Mouse (Mus musculus): ENCODE measurements around the gene Acot7. TPM values are rescaled to one million over a fixed set of nuclear protein-coding genes. Genes with fewer than 3 reads are reported as not detected.

Gene Acot7
- polyA plus RNA-seq, 1 experiment from 2014 or later = 269 TPM

DNA sequence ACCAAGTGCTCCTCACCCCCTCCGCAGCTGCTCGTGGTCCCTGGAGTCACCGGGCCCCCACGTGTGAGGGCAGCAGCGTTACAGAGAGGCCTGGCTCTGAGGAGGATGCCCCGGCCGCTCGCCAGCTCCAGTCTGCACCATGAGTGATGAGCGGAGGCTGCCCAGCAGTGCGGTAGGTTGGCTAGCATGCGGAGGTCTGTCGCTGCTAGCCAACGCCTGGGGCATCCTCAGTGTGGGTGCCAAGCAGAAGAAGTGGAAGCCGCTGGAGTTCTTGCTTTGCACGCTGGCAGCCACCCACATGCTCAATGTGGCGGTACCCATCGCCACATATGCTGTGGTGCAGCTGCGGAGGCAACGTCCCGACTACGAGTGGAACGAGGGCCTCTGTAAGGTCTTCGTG is 101.1 kb downstream of the Acot7 start:
- no peak overlapping the region for H3K4me3 ChIP-seq (replicated peaks; ENCODE audit: low read length)
- 0 out of 2 replicates have a peak, but pooled peaks have one; percentile 7 for ATAC-seq
- peaks cover 41% of the 10 kb centered on the region for H3K27me3 ChIP-seq (replicated peaks; ENCODE audit: control insufficient read depth, insufficient read depth, low read length)
- no peaks in the 10 kb centered on the region for H3K36me3 ChIP-seq (ENCODE audit: control insufficient read depth, insufficient read depth)
- H3K4me1 ChIP-seq (replicated peaks; ENCODE audit: control insufficient read depth, insufficient read depth, low read length) = peaks cover 20% of the 10 kb centered on the region
- H3K4me2 ChIP-seq (ENCODE audit: low read length) = no peak overlapping the region
- no peak overlapping the region for H3K9ac ChIP-seq (replicated peaks; ENCODE audit: low read depth, low read length)
- H3K27ac ChIP-seq (ENCODE audit: low read length) = no peak overlapping the region
- no peaks in the 10 kb centered on the region for H3K9me3 ChIP-seq (ENCODE audit: control insufficient read depth, low read length)
- WGBS = 81% methylated on average over 23 of the region's 23 CpGs

DNA sequence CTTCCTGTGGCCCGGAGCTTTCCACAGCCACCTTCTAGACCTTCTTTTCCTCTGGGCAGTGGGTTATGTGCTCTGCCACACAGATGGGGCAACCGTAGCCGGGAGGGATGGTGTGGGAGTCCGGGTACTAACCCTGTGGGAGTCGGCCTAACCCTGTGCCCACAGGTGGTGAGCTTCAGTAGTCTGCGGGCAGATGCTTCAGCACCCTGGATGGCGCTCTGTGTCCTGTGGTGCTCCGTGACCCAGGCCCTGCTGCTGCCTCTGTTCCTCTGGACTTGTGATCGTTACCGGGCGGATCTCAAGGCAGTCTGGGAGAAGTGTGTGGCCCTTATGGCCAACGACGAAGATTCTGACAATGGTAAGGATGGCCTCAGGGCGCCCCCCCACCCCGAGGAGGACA is 103.7 kb downstream of the Acot7 start:
- Histone ChIP-seq H3K9me3 (ENCODE audit: control insufficient read depth, low read length) (no peaks in the 10 kb centered on the region), H3K4me1 (replicated peaks; ENCODE audit: control insufficient read depth, insufficient read depth, low read length) (peaks cover 17% of the 10 kb centered on the region), H3K27ac (ENCODE audit: low read length) (no peak overlapping the region), H3K9ac (replicated peaks; ENCODE audit: low read depth, low read length) (no peak overlapping the region), H3K36me3 (ENCODE audit: control insufficient read depth, insufficient read depth) (no peaks in the 10 kb centered on the region), H3K4me3 (replicated peaks; ENCODE audit: low read length) (no peak overlapping the region), H3K4me2 (ENCODE audit: low read length) (no peak overlapping the region), H3K27me3 (replicated peaks; ENCODE audit: control insufficient read depth, insufficient read depth, low read length) (peaks cover 55% of the 10 kb centered on the region)
- WGBS = 59% methylated on average over 15 of the region's 15 CpGs
- no peak for ATAC-seq

DNA sequence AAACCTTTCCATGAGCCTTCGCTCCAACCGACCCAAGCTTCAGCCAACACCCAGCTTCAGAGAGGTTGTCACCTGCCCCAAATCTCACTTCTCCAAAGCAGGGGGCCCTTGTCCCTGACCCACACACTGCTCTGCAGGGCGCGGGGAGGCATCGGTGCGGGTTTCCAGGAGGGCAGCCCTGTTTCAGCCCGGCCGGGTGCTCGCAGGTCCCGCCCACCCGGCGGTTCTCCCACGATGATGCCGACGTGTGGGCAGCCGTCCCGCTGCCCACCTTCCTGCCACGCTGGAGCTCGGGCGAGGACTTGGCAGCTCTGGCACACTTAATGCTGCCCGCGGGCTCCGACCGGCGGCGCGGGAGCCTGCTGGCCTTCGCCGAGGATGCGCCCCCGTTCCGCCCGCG is 104.8 kb downstream of the Acot7 start:
- no peak overlapping the region for H3K27ac ChIP-seq (ENCODE audit: low read length)
- WGBS = 13% methylated on average over 33 of the region's 34 CpGs
- peak overlapping the region; percentile 64 for H3K4me2 ChIP-seq (ENCODE audit: low read length)
- no peak overlapping the region for H3K9ac ChIP-seq (replicated peaks; ENCODE audit: low read depth, low read length)
- peaks cover 28% of the 10 kb centered on the region for H3K4me1 ChIP-seq (replicated peaks; ENCODE audit: control insufficient read depth, insufficient read depth, low read length)
- H3K9me3 ChIP-seq (ENCODE audit: control insufficient read depth, low read length) = no peaks in the 10 kb centered on the region
- H3K36me3 ChIP-seq (ENCODE audit: control insufficient read depth, insufficient read depth) = no peaks in the 10 kb centered on the region
- no peak for ATAC-seq
- H3K4me3 ChIP-seq (replicated peaks; ENCODE audit: low read length) = peak overlapping the region; percentile 42
- H3K27me3 ChIP-seq (replicated peaks; ENCODE audit: control insufficient read depth, insufficient read depth, low read length) = peaks cover 65% of the 10 kb centered on the region

DNA sequence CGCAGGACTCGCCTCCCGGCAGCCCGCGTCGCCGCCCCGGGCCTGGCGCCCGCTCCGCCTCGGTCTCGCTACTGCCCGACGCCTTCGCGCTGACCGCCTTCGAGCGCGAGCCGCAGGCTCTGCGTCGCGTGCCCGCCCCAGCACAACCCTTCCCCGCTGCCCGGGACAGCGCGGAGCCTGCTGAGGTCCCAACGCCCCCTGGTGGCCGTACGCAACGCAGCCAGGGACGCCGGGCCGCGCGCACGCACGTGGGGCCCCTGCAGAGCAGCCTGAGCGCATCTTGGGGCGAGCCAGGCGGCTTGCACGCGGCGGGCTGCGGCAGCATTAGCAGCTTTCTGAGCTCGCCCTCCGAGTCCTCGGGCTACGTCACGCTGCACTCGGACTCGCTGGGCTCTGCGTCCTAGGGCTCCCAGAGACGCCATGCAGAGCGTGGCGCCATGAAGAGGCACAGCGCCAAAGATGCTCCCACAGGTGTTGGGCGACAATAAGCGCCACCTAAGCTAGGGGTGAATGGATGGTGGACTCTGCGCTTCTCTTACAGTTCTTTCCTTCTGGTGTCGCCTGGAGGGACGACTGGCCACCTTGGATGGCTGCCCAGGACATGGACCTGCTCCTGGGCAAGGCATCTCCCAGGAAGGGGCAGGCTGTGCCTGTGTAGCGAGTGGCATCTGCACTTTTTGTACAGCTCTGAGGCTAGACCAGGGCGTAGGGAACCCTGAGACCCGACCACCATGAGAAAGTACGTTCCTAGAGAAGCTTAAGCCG is 105.4 kb downstream of the Acot7 start:
- peaks cover 33% of the 10 kb centered on the region for H3K4me1 ChIP-seq (replicated peaks; ENCODE audit: control insufficient read depth, insufficient read depth, low read length)
- 4% methylated on average over 70 of the region's 70 CpGs for WGBS
- peak; percentile 88 for ATAC-seq

DNA sequence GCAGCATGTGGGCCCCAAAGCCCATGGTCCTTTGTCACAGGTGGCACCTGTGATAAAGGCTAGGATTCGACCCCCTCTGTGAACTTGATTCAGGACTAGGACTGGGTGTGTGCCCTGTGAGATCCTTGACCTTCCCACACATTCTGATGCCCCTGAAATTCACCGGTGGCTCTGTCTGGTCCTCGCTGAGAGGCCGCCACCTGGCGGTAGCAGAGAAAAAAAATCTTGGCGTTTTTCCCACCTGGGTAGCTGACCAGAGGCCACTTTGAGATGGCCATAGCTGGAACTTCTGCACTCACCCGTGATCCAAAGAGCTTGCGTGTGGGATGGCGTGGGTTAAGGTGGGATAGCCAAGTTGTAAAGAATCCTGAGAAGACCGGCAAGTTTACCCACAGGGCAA is 107.6 kb downstream of the Acot7 start:
- 3% methylated on average over 10 of the region's 10 CpGs for WGBS
- Histone ChIP-seq H3K4me3 (replicated peaks; ENCODE audit: low read length) (no peak overlapping the region), H3K27me3 (replicated peaks; ENCODE audit: control insufficient read depth, insufficient read depth, low read length) (peaks cover 83% of the 10 kb centered on the region), H3K27ac (ENCODE audit: low read length) (no peak overlapping the region), H3K36me3 (ENCODE audit: control insufficient read depth, insufficient read depth) (no peaks in the 10 kb centered on the region), H3K9me3 (ENCODE audit: control insufficient read depth, low read length) (no peaks in the 10 kb centered on the region), H3K4me1 (replicated peaks; ENCODE audit: control insufficient read depth, insufficient read depth, low read length) (peaks cover 39% of the 10 kb centered on the region), H3K9ac (replicated peaks; ENCODE audit: low read depth, low read length) (no peak overlapping the region), H3K4me2 (ENCODE audit: low read length) (no peak overlapping the region)
- no peak for ATAC-seq

More for the DNA sequence above, 105.4 kb downstream of the Acot7 start:
- no peaks in the 10 kb centered on the region for H3K9me3 ChIP-seq (ENCODE audit: control insufficient read depth, low read length)
- peak overlapping the region; percentile 26; the same call in 1 of the 2 replicates for H3K9ac ChIP-seq (replicated peaks; ENCODE audit: low read depth, low read length)
- H3K4me2 ChIP-seq (ENCODE audit: low read length) = peak overlapping the region; percentile 64
- no peaks in the 10 kb centered on the region for H3K36me3 ChIP-seq (ENCODE audit: control insufficient read depth, insufficient read depth)
- H3K27me3 ChIP-seq (replicated peaks; ENCODE audit: control insufficient read depth, insufficient read depth, low read length) = peaks cover 71% of the 10 kb centered on the region
- H3K27ac ChIP-seq (ENCODE audit: low read length) = no peak overlapping the region
- peak overlapping the region; percentile 42 for H3K4me3 ChIP-seq (replicated peaks; ENCODE audit: low read length)

DNA sequence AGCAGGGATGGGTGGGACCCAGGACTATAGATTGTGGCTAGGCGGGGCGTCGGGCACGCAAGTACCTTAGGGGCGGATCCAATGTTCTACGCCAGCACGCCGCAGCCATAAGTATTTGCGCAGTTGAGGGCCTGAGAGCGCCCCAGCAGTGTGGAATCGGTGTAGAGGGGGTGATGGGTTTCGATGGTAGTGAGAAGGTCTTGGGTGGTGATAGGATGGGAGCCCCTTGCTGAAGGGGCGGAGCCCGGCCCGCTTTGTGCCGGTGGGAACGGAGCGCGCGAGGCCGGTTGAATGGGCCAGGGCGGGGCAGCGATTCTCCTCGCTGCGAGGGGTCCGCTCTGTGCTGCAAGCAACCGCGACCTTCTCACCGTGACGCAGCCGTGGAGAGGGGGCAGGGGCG is 108.2 kb downstream of the Acot7 start:
- WGBS = 1% methylated on average over 32 of the region's 32 CpGs
- no peak overlapping the region for H3K27ac ChIP-seq (ENCODE audit: low read length)
- H3K4me1 ChIP-seq (replicated peaks; ENCODE audit: control insufficient read depth, insufficient read depth, low read length) = peaks cover 43% of the 10 kb centered on the region
- peak overlapping the region; percentile 69 for H3K4me2 ChIP-seq (ENCODE audit: low read length)
- H3K9ac ChIP-seq (replicated peaks; ENCODE audit: low read depth, low read length) = peak overlapping the region; percentile 57
- H3K9me3 ChIP-seq (ENCODE audit: control insufficient read depth, low read length) = no peaks in the 10 kb centered on the region
- peak; percentile 26 for ATAC-seq
- peaks cover 83% of the 10 kb centered on the region for H3K27me3 ChIP-seq (replicated peaks; ENCODE audit: control insufficient read depth, insufficient read depth, low read length)
- H3K36me3 ChIP-seq (ENCODE audit: control insufficient read depth, insufficient read depth) = no peaks in the 10 kb centered on the region
- H3K4me3 ChIP-seq (replicated peaks; ENCODE audit: low read length) = peak overlapping the region; percentile 49

DNA sequence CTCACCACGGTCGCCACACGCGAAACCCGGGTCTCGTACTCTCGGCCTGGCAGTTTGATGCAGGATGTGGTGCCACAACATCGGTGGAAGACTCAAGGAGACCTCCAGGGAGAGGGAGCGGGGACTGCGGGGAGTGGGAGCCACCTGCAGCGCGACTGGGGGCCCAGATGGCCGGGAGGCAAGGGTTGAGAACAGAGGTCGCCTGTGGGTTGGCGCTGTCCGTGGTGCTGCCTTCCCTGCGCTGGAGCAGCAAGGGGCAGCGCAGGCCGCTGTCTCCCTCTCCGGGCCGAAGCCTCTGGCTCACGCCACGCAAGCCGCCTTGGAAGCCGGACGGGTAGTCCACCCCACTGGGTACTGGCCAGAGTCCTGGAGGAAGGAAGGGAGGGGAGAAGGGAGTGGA is 109.0 kb downstream of the Acot7 start:
- peaks cover 43% of the 10 kb centered on the region for H3K4me1 ChIP-seq (replicated peaks; ENCODE audit: control insufficient read depth, insufficient read depth, low read length)
- peak overlapping the region; percentile 69 for H3K4me2 ChIP-seq (ENCODE audit: low read length)
- H3K9ac ChIP-seq (replicated peaks; ENCODE audit: low read depth, low read length) = peak overlapping the region; percentile 57

DNA sequence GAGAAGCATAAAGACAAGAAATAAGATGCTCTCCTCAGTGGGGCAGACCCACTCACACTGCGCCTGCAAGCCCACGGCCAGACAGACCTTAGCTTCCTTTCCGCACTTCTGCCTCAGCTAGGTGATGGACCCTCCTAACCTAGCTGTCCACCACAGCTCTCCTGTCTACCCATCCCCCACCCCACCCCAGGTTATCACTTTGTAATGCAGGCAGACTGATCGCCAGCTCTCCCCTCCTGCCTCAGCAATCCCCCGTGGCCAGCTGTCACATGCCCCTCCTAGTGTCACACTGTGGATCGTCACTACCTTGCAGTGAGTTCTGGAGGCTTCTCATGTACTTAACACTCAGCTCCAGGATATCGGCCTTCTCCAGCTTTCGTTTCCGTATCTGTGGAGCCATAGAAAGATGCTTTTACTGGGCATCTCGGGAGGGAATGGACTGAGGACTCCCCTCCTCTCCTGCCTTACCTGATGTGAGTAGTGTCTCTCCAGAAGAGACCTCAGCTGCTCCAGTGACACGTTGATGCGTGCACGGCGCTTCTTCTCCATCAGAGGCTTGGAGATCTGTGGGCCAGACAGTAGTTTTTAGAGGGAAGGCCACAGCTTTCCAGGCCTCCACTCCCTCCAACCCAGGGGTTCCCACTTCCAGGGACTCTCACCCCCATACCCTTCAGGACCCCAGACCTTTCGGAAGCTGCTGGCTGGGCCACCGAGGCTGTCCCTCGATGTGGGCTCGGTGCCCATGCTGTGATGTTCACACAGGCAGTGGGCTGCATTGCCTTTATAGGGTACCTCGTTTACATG is 109.6 kb downstream of the Acot7 start:
- peaks cover 82% of the 10 kb centered on the region for H3K27me3 ChIP-seq (replicated peaks; ENCODE audit: control insufficient read depth, insufficient read depth, low read length)
- no peak overlapping the region for H3K4me2 ChIP-seq (ENCODE audit: low read length)
- no peaks in the 10 kb centered on the region for H3K9me3 ChIP-seq (ENCODE audit: control insufficient read depth, low read length)
- H3K27ac ChIP-seq (ENCODE audit: low read length) = no peak overlapping the region
- WGBS = 9% methylated on average over 19 of the region's 19 CpGs
- no peak for ATAC-seq
- H3K36me3 ChIP-seq (ENCODE audit: control insufficient read depth, insufficient read depth) = no peaks in the 10 kb centered on the region
- H3K4me1 ChIP-seq (replicated peaks; ENCODE audit: control insufficient read depth, insufficient read depth, low read length) = peaks cover 43% of the 10 kb centered on the region
- no peak overlapping the region for H3K9ac ChIP-seq (replicated peaks; ENCODE audit: low read depth, low read length)
- no peak overlapping the region for H3K4me3 ChIP-seq (replicated peaks; ENCODE audit: low read length)

More for the DNA sequence above, 109.0 kb downstream of the Acot7 start:
- Histone ChIP-seq H3K27me3 (replicated peaks; ENCODE audit: control insufficient read depth, insufficient read depth, low read length) (peaks cover 83% of the 10 kb centered on the region), H3K27ac (ENCODE audit: low read length) (no peak overlapping the region), H3K36me3 (ENCODE audit: control insufficient read depth, insufficient read depth) (no peaks in the 10 kb centered on the region), H3K4me3 (replicated peaks; ENCODE audit: low read length) (peak overlapping the region; percentile 49), H3K9me3 (ENCODE audit: control insufficient read depth, low read length) (no peaks in the 10 kb centered on the region)
- no peak for ATAC-seq
- 2% methylated on average over 26 of the region's 26 CpGs for WGBS

DNA sequence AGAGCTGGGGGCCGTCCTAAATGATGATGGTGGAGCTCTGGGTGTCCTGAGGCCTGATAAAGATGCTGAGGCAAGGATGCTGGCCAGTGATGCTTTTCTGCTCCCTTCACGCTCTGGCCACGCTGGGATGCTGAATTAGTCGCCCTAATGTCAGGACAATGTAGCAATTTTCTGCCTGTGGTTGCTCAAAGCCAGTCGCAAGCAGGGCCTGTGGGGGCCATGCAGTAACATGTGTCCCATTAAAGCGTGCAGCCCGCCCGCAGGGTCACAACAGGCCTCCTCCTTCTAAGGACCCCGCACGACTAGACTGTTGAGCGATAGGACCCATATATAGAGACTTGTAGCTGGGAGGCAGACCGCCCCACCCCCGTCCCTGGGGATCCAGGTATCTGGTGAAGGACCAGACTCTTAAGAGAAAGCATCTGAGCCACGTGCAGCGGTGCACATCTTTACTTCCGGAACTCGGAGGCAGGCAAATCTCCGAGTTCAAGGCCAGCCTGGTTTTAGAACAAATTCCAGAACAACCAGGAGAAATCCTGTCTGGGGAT is 110.5 kb downstream of the Acot7 start:
- Histone ChIP-seq H3K9ac (replicated peaks; ENCODE audit: low read depth, low read length) (no peak overlapping the region), H3K9me3 (ENCODE audit: control insufficient read depth, low read length) (no peaks in the 10 kb centered on the region), H3K27me3 (replicated peaks; ENCODE audit: control insufficient read depth, insufficient read depth, low read length) (peaks cover 84% of the 10 kb centered on the region), H3K36me3 (ENCODE audit: control insufficient read depth, insufficient read depth) (no peaks in the 10 kb centered on the region), H3K27ac (ENCODE audit: low read length) (no peak overlapping the region), H3K4me2 (ENCODE audit: low read length) (no peak overlapping the region), H3K4me1 (replicated peaks; ENCODE audit: control insufficient read depth, insufficient read depth, low read length) (peaks cover 35% of the 10 kb centered on the region), H3K4me3 (replicated peaks; ENCODE audit: low read length) (no peak overlapping the region)
- 36% methylated on average over 18 of the region's 18 CpGs for WGBS
- no peak for ATAC-seq

Measured in forebrain, embryonic 16.5 days (tissue).